Mouse (Mus musculus): ENCODE data around the gene C130026I21Rik. TPM values are rescaled to one million over a fixed set of nuclear protein-coding genes. Genes with fewer than 3 reads are reported as not detected.

C130026I21Rik gene
- total RNA-seq, 2 experiments from 2014 or later = 0.84 TPM; not detected in 1

DNA sequence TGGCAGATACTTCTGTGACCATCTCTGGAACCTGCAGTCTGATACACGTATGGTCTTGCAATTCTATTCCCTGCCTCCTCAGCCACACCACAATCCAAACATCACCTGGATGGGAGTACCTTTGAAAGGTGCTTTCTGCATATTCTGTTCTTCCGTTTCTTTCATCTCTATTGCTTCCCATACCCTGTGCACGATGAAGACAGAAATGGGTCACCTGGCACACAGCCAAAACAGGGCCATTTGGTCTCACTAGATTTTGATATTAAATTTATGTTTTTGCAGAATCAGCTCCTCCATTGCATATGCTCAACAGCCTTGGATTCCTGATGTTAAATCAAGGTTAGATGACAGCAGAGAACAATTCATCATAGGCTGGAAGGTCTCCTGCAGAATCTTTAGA, 318.8 kb downstream of the C130026I21Rik start:
- intact Hi-C loops (cut with DNase I) = no loop called here

GRCm38 (mm10) chr1:84947390-84947789, 323.0 kb downstream of the C130026I21Rik start:
- intact Hi-C loops (cut with DNase I) = no loop called here

More for the DNA sequence above, 318.8 kb downstream of the C130026I21Rik start:
- no peak for DNase-seq (ENCODE audit: low spot score in 2 of 2)

DNA sequence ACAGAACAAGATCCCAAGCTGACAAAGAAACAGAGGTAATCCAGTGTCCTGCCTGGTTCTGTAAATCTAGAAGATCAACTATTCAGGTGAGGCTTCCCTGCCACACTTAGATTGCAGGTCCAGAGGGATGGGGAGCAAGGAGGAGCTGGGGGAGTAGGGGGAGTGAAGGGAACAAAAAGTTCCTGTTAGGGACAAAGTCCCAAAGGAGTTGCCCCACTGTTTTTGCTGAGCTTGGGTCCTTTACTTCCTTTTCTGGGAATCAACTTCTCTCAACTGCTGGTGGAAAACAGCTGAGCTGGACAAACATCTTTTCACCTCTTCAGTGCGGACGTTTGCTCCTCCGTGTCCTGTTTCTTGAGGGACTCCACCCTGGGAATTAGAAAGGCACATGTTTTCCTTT, 324.4 kb downstream of the C130026I21Rik start:
- intact Hi-C loops (cut with DNase I) = no loop called here
- no peak for DNase-seq (ENCODE audit: low spot score in 2 of 2)

More at GRCm38 (mm10) chr1:84947390-84947789, 323.0 kb downstream of the C130026I21Rik start:
- no peak for DNase-seq (ENCODE audit: low spot score in 2 of 2)

DNA sequence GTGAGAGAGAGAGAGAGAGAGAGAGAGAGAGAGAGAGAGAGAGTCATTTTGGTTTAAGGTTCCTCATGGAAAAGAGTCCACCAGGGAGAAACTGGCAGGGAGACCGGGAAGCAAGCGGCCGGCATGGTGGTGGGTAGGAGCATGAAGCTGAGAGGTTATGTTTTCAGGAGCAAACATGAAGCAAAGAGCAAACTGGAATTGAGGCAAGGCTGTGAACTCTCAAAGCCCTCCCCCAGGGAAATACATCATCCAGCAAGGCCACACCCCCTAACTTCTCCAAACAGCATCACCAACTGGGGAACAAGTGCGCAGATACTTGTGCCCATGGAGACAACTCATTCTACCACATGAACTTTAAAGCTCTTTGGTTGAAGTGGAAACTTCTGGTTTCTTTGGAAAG, 326.8 kb downstream of the C130026I21Rik start:
- intact Hi-C loops (cut with DNase I) = no loop called here
- no peak for DNase-seq (ENCODE audit: low spot score in 2 of 2)

Small RNA genes lying within 50 kb of the gene (microRNA-seq; reads per million reads assigned to microRNA genes)
- gene Gm27907 = not detected

Other genes with a start within 250 kb of the C130026I21Rik start
- gene Gm10553, start 170.4 kb downstream of the C130026I21Rik start, total RNA-seq (2021) = not detected
- gene A530032D15Rik, start 160.7 kb downstream of the C130026I21Rik start, total RNA-seq (2021) = not detected

All from left cerebral cortex, postnatal 36 days (tissue).